Mouse (Mus musculus): ENCODE measurements around the gene Nptxr.

- TF ChIP-seq CTCF (IDR thresholded peaks at IDR 0.05; ENCODE audit: borderline replicate concordance, extremely low read depth, insufficient read depth, insufficient read length) (no peak), POLR2A (IDR thresholded peaks at IDR 0.05; ENCODE audit: borderline replicate concordance, extremely low read depth, insufficient read depth, insufficient read length, poor library complexity, severe bottlenecking) (no peak)
Observed at GRCm38 (mm10) chr15:79810997-79811396, 6.4 kb upstream of the Nptxr start.
